Mouse (Mus musculus): ENCODE measurements around the gene Unc45a. TPM values are rescaled to one million over a fixed set of nuclear protein-coding genes. Genes with fewer than 3 reads are reported as not detected.

Unc45a gene
- polyA plus RNA-seq, 1 experiment from 2014 or later, result 28.8 TPM

- Histone ChIP-seq H3K4me1 (ENCODE audit: control insufficient read depth, insufficient read depth, low read length) (no peaks in the 10 kb centered on the region), H3K27ac (ENCODE audit: low read depth, low read length) (no peak overlapping the region), H3K9me3 (ENCODE audit: control insufficient read depth, low read length) (no peaks in the 10 kb centered on the region), H3K4me3 (ENCODE audit: low read depth, low read length) (no peak overlapping the region), H3K36me3 (ENCODE audit: control insufficient read depth, insufficient read depth, low read length) (peaks cover 4% of the 10 kb centered on the region), H3K27me3 (ENCODE audit: control insufficient read depth, insufficient read depth, low read length) (no peaks in the 10 kb centered on the region), H3K9ac (ENCODE audit: low read length) (no peak overlapping the region), H3K4me2 (no peak overlapping the region)
- WGBS, result 90% methylated on average over 5 of the region's 5 CpGs
- ATAC-seq (ENCODE audit: low FRiP score), result no peak
- no peak for DNase-seq (ENCODE audit: low spot score, missing footprints)
Observed at GRCm38 (mm10) chr7:80284391-80284790, 56.4 kb downstream of the Unc45a start.

GRCm38 (mm10) chr7:80283226-80283918 lies 57.4 kb downstream of the Unc45a start:
- H3K27ac ChIP-seq (ENCODE audit: low read depth, low read length), result no peak overlapping the region
- 88% methylated on average over 3 of the region's 3 CpGs for WGBS
- no peaks in the 10 kb centered on the region for H3K27me3 ChIP-seq (ENCODE audit: control insufficient read depth, insufficient read depth, low read length)
- H3K4me2 ChIP-seq, result no peak overlapping the region
- H3K4me3 ChIP-seq (ENCODE audit: low read depth, low read length), result no peak overlapping the region
- ATAC-seq (ENCODE audit: low FRiP score) (no peak), DNase-seq (ENCODE audit: low spot score, missing footprints) (no peak)
- H3K4me1 ChIP-seq (ENCODE audit: control insufficient read depth, insufficient read depth, low read length), result no peaks in the 10 kb centered on the region
- no peaks in the 10 kb centered on the region for H3K9me3 ChIP-seq (ENCODE audit: control insufficient read depth, low read length)
- H3K36me3 ChIP-seq (ENCODE audit: control insufficient read depth, insufficient read depth, low read length), result peaks cover 4% of the 10 kb centered on the region
- H3K9ac ChIP-seq (ENCODE audit: low read length), result no peak overlapping the region

DNA sequence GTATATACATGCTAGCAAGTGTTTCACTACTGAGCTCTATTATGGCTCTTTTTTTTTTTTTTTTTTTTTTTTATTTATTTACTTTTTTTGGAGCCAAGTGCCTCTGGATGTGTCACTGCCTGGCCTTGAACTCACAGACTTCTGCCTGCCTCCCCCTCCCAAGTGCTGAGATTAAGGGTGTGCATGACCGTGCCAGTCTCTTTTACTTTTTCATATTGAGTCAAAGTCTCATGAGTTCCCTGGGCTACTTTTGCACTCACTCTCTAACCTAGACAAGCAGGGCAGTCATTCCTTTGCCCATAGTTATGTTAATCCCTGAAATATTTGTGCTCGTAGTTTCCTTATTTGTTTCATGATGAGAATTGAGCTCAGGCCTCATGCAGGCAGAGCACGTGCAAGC lies 59.2 kb downstream of the Unc45a start:
- ATAC-seq (ENCODE audit: low FRiP score) (no peak), DNase-seq (ENCODE audit: low spot score, missing footprints) (no peak)
- H3K36me3 ChIP-seq (ENCODE audit: control insufficient read depth, insufficient read depth, low read length), result peaks cover 2% of the 10 kb centered on the region; the same call in 1 of the 2 replicates
- no peaks in the 10 kb centered on the region for H3K9me3 ChIP-seq (ENCODE audit: control insufficient read depth, low read length)
- no peaks in the 10 kb centered on the region for H3K4me1 ChIP-seq (ENCODE audit: control insufficient read depth, insufficient read depth, low read length)
- H3K9ac ChIP-seq (ENCODE audit: low read length), result no peak overlapping the region
- no peak overlapping the region for H3K4me2 ChIP-seq
- 83% methylated on average over 3 of the region's 3 CpGs for WGBS
- H3K27ac ChIP-seq (ENCODE audit: low read depth, low read length), result no peak overlapping the region
- H3K27me3 ChIP-seq (ENCODE audit: control insufficient read depth, insufficient read depth, low read length), result no peaks in the 10 kb centered on the region
- no peak overlapping the region for H3K4me3 ChIP-seq (ENCODE audit: low read depth, low read length)

DNA sequence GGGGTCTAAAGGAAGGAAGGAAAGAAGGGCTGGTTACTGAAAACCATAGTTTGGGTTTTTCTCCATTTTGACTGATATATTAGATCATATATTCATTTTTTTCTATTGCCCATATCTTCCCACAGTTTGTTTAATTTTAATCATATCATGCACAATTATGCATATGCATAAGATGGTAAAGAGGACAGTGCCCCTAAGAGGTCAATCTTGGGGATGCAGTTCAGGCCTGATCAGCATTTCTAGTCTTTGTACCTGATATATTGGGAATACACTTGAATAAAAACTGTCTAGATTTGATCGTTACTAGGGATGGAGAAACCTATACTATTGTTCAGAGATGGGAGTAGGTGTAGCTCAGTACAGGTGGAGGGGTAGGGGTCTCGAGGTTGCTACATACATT lies 59.8 kb downstream of the Unc45a start:
- no peaks in the 10 kb centered on the region for H3K4me1 ChIP-seq (ENCODE audit: control insufficient read depth, insufficient read depth, low read length)
- 92% methylated on average over 2 of the region's 2 CpGs for WGBS
- H3K27me3 ChIP-seq (ENCODE audit: control insufficient read depth, insufficient read depth, low read length), result no peaks in the 10 kb centered on the region
- H3K4me3 ChIP-seq (ENCODE audit: low read depth, low read length), result no peak overlapping the region
- H3K36me3 ChIP-seq (ENCODE audit: control insufficient read depth, insufficient read depth, low read length), result peaks cover 3% of the 10 kb centered on the region; the same call in 1 of the 2 replicates
- H3K9ac ChIP-seq (ENCODE audit: low read length), result no peak overlapping the region
- H3K9me3 ChIP-seq (ENCODE audit: control insufficient read depth, low read length), result no peaks in the 10 kb centered on the region
- no peak overlapping the region for H3K4me2 ChIP-seq
- H3K27ac ChIP-seq (ENCODE audit: low read depth, low read length), result no peak overlapping the region
- DNase-seq (ENCODE audit: low spot score, missing footprints) (no peak), ATAC-seq (ENCODE audit: low FRiP score) (no peak)

GRCm38 (mm10) chr7:80280032-80280431 lies 60.8 kb downstream of the Unc45a start:
- no peak overlapping the region for H3K4me3 ChIP-seq (ENCODE audit: low read depth, low read length)
- H3K27me3 ChIP-seq (ENCODE audit: control insufficient read depth, insufficient read depth, low read length), result no peaks in the 10 kb centered on the region
- no peaks in the 10 kb centered on the region for H3K4me1 ChIP-seq (ENCODE audit: control insufficient read depth, insufficient read depth, low read length)
- ATAC-seq (ENCODE audit: low FRiP score) (no peak), DNase-seq (ENCODE audit: low spot score, missing footprints) (no peak)
- no peak overlapping the region for H3K27ac ChIP-seq (ENCODE audit: low read depth, low read length)
- H3K9me3 ChIP-seq (ENCODE audit: control insufficient read depth, low read length), result peaks cover 3% of the 10 kb centered on the region; the same call in 1 of the 2 replicates
- H3K9ac ChIP-seq (ENCODE audit: low read length), result no peak overlapping the region
- no peak overlapping the region for H3K4me2 ChIP-seq
- peaks cover 8% of the 10 kb centered on the region for H3K36me3 ChIP-seq (ENCODE audit: control insufficient read depth, insufficient read depth, low read length)
- WGBS, result 86% methylated on average over 10 of the region's 10 CpGs

GRCm38 (mm10) chr7:80276374-80276773 lies 64.4 kb downstream of the Unc45a start:
- no peak overlapping the region for H3K4me3 ChIP-seq (ENCODE audit: low read depth, low read length)
- peaks cover 25% of the 10 kb centered on the region for H3K36me3 ChIP-seq (ENCODE audit: control insufficient read depth, insufficient read depth, low read length)
- H3K4me1 ChIP-seq (ENCODE audit: control insufficient read depth, insufficient read depth, low read length), result no peaks in the 10 kb centered on the region
- 91% methylated on average over 4 of the region's 4 CpGs for WGBS
- H3K27me3 ChIP-seq (ENCODE audit: control insufficient read depth, insufficient read depth, low read length), result no peaks in the 10 kb centered on the region
- H3K9me3 ChIP-seq (ENCODE audit: control insufficient read depth, low read length), result peaks cover 14% of the 10 kb centered on the region
- DNase-seq (ENCODE audit: low spot score, missing footprints) (peak; percentile 53), ATAC-seq (ENCODE audit: low FRiP score) (no peak)
- no peak overlapping the region for H3K9ac ChIP-seq (ENCODE audit: low read length)
- H3K4me2 ChIP-seq, result no peak overlapping the region
- H3K27ac ChIP-seq (ENCODE audit: low read depth, low read length), result no peak overlapping the region

Other genes starting within 250 kb of the Unc45a start
- gene Idh2, start 225.6 kb downstream of the Unc45a start, polyA plus RNA-seq (2014; fragmentation: Nextera tagmentation; extraction: Ambion mirVana), result 349 and 357 TPM in 2 replicates
- gene Sema4b, start 154.2 kb downstream of the Unc45a start, polyA plus RNA-seq (2014; fragmentation: Nextera tagmentation; extraction: Ambion mirVana), result 9.6 and 10.5 TPM in 2 replicates
- 49.8 and 55.0 TPM in 2 replicates for gene Cib1, start 108.2 kb downstream of the Unc45a start, polyA plus RNA-seq (2014; fragmentation: Nextera tagmentation; extraction: Ambion mirVana)
- gene Gdpgp1, start 108.1 kb downstream of the Unc45a start, polyA plus RNA-seq (2014; fragmentation: Nextera tagmentation; extraction: Ambion mirVana), result 3.8 and 4.5 TPM in 2 replicates
- gene Ttll13, start 94.6 kb downstream of the Unc45a start, polyA plus RNA-seq (2014; fragmentation: Nextera tagmentation; extraction: Ambion mirVana), result 0.53 and 0.91 TPM in 2 replicates
- 53.1 and 53.2 TPM in 2 replicates for gene Ngrn, start 79.8 kb downstream of the Unc45a start, polyA plus RNA-seq (2014; fragmentation: Nextera tagmentation; extraction: Ambion mirVana)
- gene Vps33b, start 71.4 kb downstream of the Unc45a start, polyA plus RNA-seq (2014; fragmentation: Nextera tagmentation; extraction: Ambion mirVana), result 12.6 and 14.3 TPM in 2 replicates
- 231 and 232 TPM in 2 replicates for gene Prc1, start 46.6 kb downstream of the Unc45a start, polyA plus RNA-seq (2014; fragmentation: Nextera tagmentation; extraction: Ambion mirVana)
- 10.1 and 10.9 TPM in 2 replicates for gene Rccd1, start 16.6 kb downstream of the Unc45a start, polyA plus RNA-seq (2014; fragmentation: Nextera tagmentation; extraction: Ambion mirVana)
- 25.6 and 26.9 TPM in 2 replicates for gene Hddc3, start 2.1 kb upstream of the Unc45a start, polyA plus RNA-seq (2014; fragmentation: Nextera tagmentation; extraction: Ambion mirVana)
- 5.8 and 6.9 TPM in 2 replicates for gene Man2a2, start 30.4 kb upstream of the Unc45a start, polyA plus RNA-seq (2014; fragmentation: Nextera tagmentation; extraction: Ambion mirVana)
- 7.3 and 7.6 TPM in 2 replicates for gene Fes, start 46.9 kb upstream of the Unc45a start, polyA plus RNA-seq (2014; fragmentation: Nextera tagmentation; extraction: Ambion mirVana)
- 2.7 TPM in 2 replicates for gene Furin, start 64.4 kb upstream of the Unc45a start, polyA plus RNA-seq (2014; fragmentation: Nextera tagmentation; extraction: Ambion mirVana)
- 38.1 and 43.9 TPM in 2 replicates for gene Blm, start 194.1 kb upstream of the Unc45a start, polyA plus RNA-seq (2014; fragmentation: Nextera tagmentation; extraction: Ambion mirVana)

Measured in midbrain, embryonic 11.5 days (tissue).